Mouse (Mus musculus): ENCODE measurements around the gene Olfr583.

DNA sequence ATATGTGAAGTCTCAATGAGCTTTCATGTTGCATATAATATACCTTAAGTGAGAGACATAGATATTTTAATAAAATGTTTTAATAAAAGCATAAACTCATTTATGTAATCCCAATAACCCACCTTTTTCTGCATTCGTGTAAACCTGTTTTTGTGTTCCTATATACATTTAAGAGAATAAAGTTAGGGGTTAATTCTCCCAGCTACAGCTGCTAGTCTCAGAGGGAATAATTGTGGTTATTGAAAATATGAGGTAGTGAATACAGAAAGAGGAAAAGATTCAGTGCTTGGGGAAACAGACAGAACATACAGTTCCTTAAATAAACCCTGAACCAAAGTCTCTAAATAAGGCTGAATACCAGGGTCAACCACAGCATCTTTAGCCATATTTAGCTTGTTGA is 30.5 kb downstream of the Olfr583 start, which contains the start of gene Olfr584:
- TF ChIP-seq POLR2A (IDR thresholded peaks at IDR 0.05; ENCODE audit: insufficient read depth, low read depth, low read length), result no peak
- TF ChIP-seq CTCF (IDR thresholded peaks at IDR 0.05), result no peak
- TF ChIP-seq EP300 (IDR thresholded peaks at IDR 0.05; ENCODE audit: insufficient read depth, low read depth, low read length), result no peak
